25 mouse cellular contexts compared by ENCODE assay signal in genomic region chr10:77962725-77963124, GRCm38 (mm10). TPM values are rescaled to one million over a fixed set of nuclear protein-coding genes. Genes with fewer than 3 reads are reported as not detected.
DNase-seq lines count a peak whose midpoint lies in the region; ATAC-seq lines count a peak whose summit lies in the region.
"Had no signal": no experiment of that assay in that cellular context is flagged by ENCODE, and none has a peak within 500 bp of the region (broad histone marks: within the 10 kb centered on the region; RNA-seq: fewer than 3 reads in every experiment).

No protein-coding gene starts in this region.

- no peaks in the 10 kb centered on the region for H3K27me3 ChIP-seq in forebrain, embryonic 16.5 days (replicated peaks; ENCODE audit: control insufficient read depth, insufficient read depth, low read length)
- H3K27me3 ChIP-seq in embryonic facial prominence, embryonic 10.5 days (replicated peaks; ENCODE audit: low read depth, poor library complexity, severe bottlenecking) = peaks cover 7% of the 10 kb centered on the region

- H3K36me3 ChIP-seq in forebrain, embryonic 16.5 days (ENCODE audit: control insufficient read depth, insufficient read depth) = no peaks in the 10 kb centered on the region
- H3K36me3 ChIP-seq in embryonic facial prominence, embryonic 10.5 days (replicated peaks) = no peaks in the 10 kb centered on the region
- H3K36me3 ChIP-seq: embryonic facial prominence, embryonic 15.5 days; heart, embryonic 12.5 days; hindbrain, embryonic 13.5 days had no signal

- DNase-seq in A20 (ENCODE audit: low read depth, low spot score) = peak; percentile 53
- DNase-seq in induced T-regulatory cell, adult 2 months (ENCODE audit: low read depth) = peak; percentile 81
- no peak for DNase-seq in thymus, postnatal 36 days
- DNase-seq in embryonic facial prominence, embryonic 10.5 days (ENCODE audit: low spot score) = no peak
- DNase-seq: adrenal gland, adult 8-10 months; B cell, adult 2 months; cerebellum, adult 8-10 months; cerebellum, postnatal 36 days; gastrocnemius, postnatal 14 days; heart, adult 18-20 months; heart, postnatal 10 days; kidney, adult 2 months; lung, adult 18-20 months; lung, postnatal 10 days had no signal

- H3K4me2 ChIP-seq in forebrain, embryonic 16.5 days (ENCODE audit: low read length) = no peak overlapping the region
- H3K4me2 ChIP-seq: embryonic facial prominence, embryonic 15.5 days; heart, embryonic 12.5 days; hindbrain, embryonic 13.5 days; liver, embryonic 11.5 days had no signal

- WGBS in forebrain, embryonic 16.5 days = 90% methylated on average over 2 of the region's 2 CpGs
- 84% methylated on average over 2 of the region's 2 CpGs for WGBS in embryonic facial prominence, embryonic 10.5 days

- H3K9ac ChIP-seq in forebrain, embryonic 16.5 days (replicated peaks; ENCODE audit: low read depth, low read length) = no peak overlapping the region
- H3K9ac ChIP-seq: embryonic facial prominence, embryonic 15.5 days; heart, embryonic 12.5 days; hindbrain, embryonic 13.5 days had no signal

- no peak overlapping the region for H3K27ac ChIP-seq in forebrain, embryonic 16.5 days (ENCODE audit: low read length)
- H3K27ac ChIP-seq in embryonic facial prominence, embryonic 10.5 days (replicated peaks) = no peak overlapping the region
- H3K27ac ChIP-seq: embryonic facial prominence, embryonic 15.5 days; hindbrain, embryonic 13.5 days; kidney, postnatal 0 days; layer of hippocampus, adult 2 months had no signal

- H3K4me1 ChIP-seq in forebrain, embryonic 16.5 days (replicated peaks; ENCODE audit: control insufficient read depth, insufficient read depth, low read length) = no peaks in the 10 kb centered on the region
- H3K4me1 ChIP-seq in embryonic facial prominence, embryonic 10.5 days = peaks cover 4% of the 10 kb centered on the region; the same call in 1 of the 2 replicates
- H3K4me1 ChIP-seq: embryonic facial prominence, embryonic 15.5 days; heart, embryonic 12.5 days; hindbrain, embryonic 13.5 days had no signal

- H3K9me3 ChIP-seq in forebrain, embryonic 16.5 days (ENCODE audit: control insufficient read depth, low read length) = no peaks in the 10 kb centered on the region
- H3K9me3 ChIP-seq in embryonic facial prominence, embryonic 10.5 days = no peaks in the 10 kb centered on the region
- H3K9me3 ChIP-seq: embryonic facial prominence, embryonic 15.5 days; heart, embryonic 12.5 days; hindbrain, embryonic 13.5 days had no signal

- ATAC-seq in activated CD4-positive, CD25-positive, alpha-beta regulatory T cell, adult 4 months = peak; percentile 71
- peak; percentile 82 for ATAC-seq in monocyte, adult 5-6 weeks (replicated peaks; ENCODE audit: insufficient number of reproducible peaks, low FRiP score, low TSS enrichment, poor library complexity, severe bottlenecking)
- ATAC-seq in forebrain, embryonic 16.5 days = no peak
- ATAC-seq: forebrain, embryonic 14.5 days; midbrain, embryonic 16.5 days had no signal

- H3K4me3 ChIP-seq in forebrain, embryonic 16.5 days (replicated peaks; ENCODE audit: low read length) = no peak overlapping the region
- H3K4me3 ChIP-seq in embryonic facial prominence, embryonic 10.5 days = no peak overlapping the region
- H3K4me3 ChIP-seq: embryonic facial prominence, embryonic 15.5 days; heart, embryonic 12.5 days; hindbrain, embryonic 13.5 days; layer of hippocampus, adult 2 months had no signal

RNA-seq across cellular contexts. Expression of gene Trpm2, which starts 7.6 kb away (rescaled TPM):
- polyA plus RNA-seq in activated CD4-positive, CD25-positive, alpha-beta regulatory T cell, adult 4 months (2017; shearing (Covaris generic)) = under 1 TPM; 0.38 TPM
- total RNA-seq in monocyte, adult 5-6 weeks (2017) = 27.0 to 37.5 TPM (median 35.8 TPM) in 3 replicates
- 3.0 and 5.0 TPM in 2 replicates for polyA plus RNA-seq in forebrain, embryonic 16.5 days (2015; fragmentation: Nextera tagmentation; extraction: Ambion mirVana)
- polyA plus RNA-seq in embryonic facial prominence, embryonic 10.5 days (2016; fragmentation: Nextera tagmentation; extraction: Ambion mirVana) = 0.54 and 0.85 TPM in 2 replicates

RNA-seq across cellular contexts. Expression of gene 1810043G02Rik, which starts 15.6 kb away (rescaled TPM):
- polyA plus RNA-seq in activated CD4-positive, CD25-positive, alpha-beta regulatory T cell, adult 4 months (2017; shearing (Covaris generic)) = 10 to 100 TPM in 1 of 2 experiments, 1 to 10 TPM in 1; 7.1 to 11.1 TPM
- 4.8 to 8.2 TPM (median 5.5 TPM) in 3 replicates for total RNA-seq in monocyte, adult 5-6 weeks (2017)
- polyA plus RNA-seq in forebrain, embryonic 16.5 days (2015; fragmentation: Nextera tagmentation; extraction: Ambion mirVana) = 33.7 and 36.0 TPM in 2 replicates
- polyA plus RNA-seq in embryonic facial prominence, embryonic 10.5 days (2016; fragmentation: Nextera tagmentation; extraction: Ambion mirVana) = 31.0 and 33.7 TPM in 2 replicates

RNA-seq across cellular contexts. Expression of gene Pfkl, which starts 47.2 kb away (rescaled TPM):
- 10 to 100 TPM; 40.4 to 82.9 TPM for polyA plus RNA-seq in activated CD4-positive, CD25-positive, alpha-beta regulatory T cell, adult 4 months (2017; shearing (Covaris generic))
- 46.0 to 51.9 TPM (median 46.4 TPM) in 3 replicates for total RNA-seq in monocyte, adult 5-6 weeks (2017)
- 109 and 117 TPM in 2 replicates for polyA plus RNA-seq in forebrain, embryonic 16.5 days (2015; fragmentation: Nextera tagmentation; extraction: Ambion mirVana)
- 234 and 275 TPM in 2 replicates for polyA plus RNA-seq in embryonic facial prominence, embryonic 10.5 days (2016; fragmentation: Nextera tagmentation; extraction: Ambion mirVana)

Comparison
In these comparisons a context has a peak if more than half of its experiments do, and no peak if none do; other contexts are left out.
1. DNase-seq: peak in A20 (single experiment) and induced T-regulatory cell, adult 2 months (single experiment); none in thymus, postnatal 36 days (0 of 2) and embryonic facial prominence, embryonic 10.5 days (single experiment).